Mouse (Mus musculus) hindlimb bud, embryonic 11.5 days (tissue): Measurements from ENCODE around the gene Tmem208.

Experiments
- DNase-seq: peaks from one replicate; pipeline ENCODE4 v3.0.0-alpha.2; 2012; ENCODE audit warnings: low read depth, low spot score; ENCODE audit errors: extremely low spot score

Tmem208 gene

GRCm38 (mm10) chr8:105298351-105299252, 27.6 kb upstream of the Tmem208 start:
- DNase-seq = no peak

- DNase-seq = no peak
These were observed 26.2 kb upstream of the Tmem208 start for GRCm38 (mm10) chr8:105299962-105300361.

- no peak for DNase-seq
These were observed 22.8 kb upstream of the Tmem208 start for GRCm38 (mm10) chr8:105303396-105303795.

- DNase-seq = no peak
These were observed 22.3 kb upstream of the Tmem208 start for GRCm38 (mm10) chr8:105303874-105304273.

GRCm38 (mm10) chr8:105304325-105305210, 21.6 kb upstream of the Tmem208 start:
- no peak for DNase-seq

GRCm38 (mm10) chr8:105305211-105306145, 20.7 kb upstream of the Tmem208 start, which contains the start of gene Elmo3:
Gene Elmo3 (plus strand): TSS chr8:105305601.
- DNase-seq = no peak

- DNase-seq = no peak
These were observed 19.9 kb upstream of the Tmem208 start for GRCm38 (mm10) chr8:105306146-105306691.

- DNase-seq = no peak
These were observed 18.5 kb upstream of the Tmem208 start for GRCm38 (mm10) chr8:105307670-105308069.

- no peak for DNase-seq
These were observed 17.7 kb upstream of the Tmem208 start for GRCm38 (mm10) chr8:105308428-105308827.

- no peak for DNase-seq
These were observed 16.9 kb upstream of the Tmem208 start for GRCm38 (mm10) chr8:105309142-105309847.

GRCm38 (mm10) chr8:105310118-105310517, 16.0 kb upstream of the Tmem208 start:
- no peak for DNase-seq

GRCm38 (mm10) chr8:105311718-105312117, 14.4 kb upstream of the Tmem208 start:
- no peak for DNase-seq

- DNase-seq = no peak
These were observed 13.2 kb upstream of the Tmem208 start for GRCm38 (mm10) chr8:105312891-105313481.

- DNase-seq = no peak
These were observed 12.3 kb upstream of the Tmem208 start for GRCm38 (mm10) chr8:105313622-105314402.

- DNase-seq = no peak
These were observed 10.9 kb upstream of the Tmem208 start for GRCm38 (mm10) chr8:105315073-105315769.

- DNase-seq = no peak
These were observed 8.2 kb upstream of the Tmem208 start for GRCm38 (mm10) chr8:105317941-105318340.

GRCm38 (mm10) chr8:105318662-105319190, 7.4 kb upstream of the Tmem208 start:
- DNase-seq = no peak

- no peak for DNase-seq
These were observed 3.0 kb upstream of the Tmem208 start for GRCm38 (mm10) chr8:105323183-105323582.
